Mouse (Mus musculus) activated CD4-positive, CD25-positive, alpha-beta regulatory T cell, adult 4 months (primary cell): ENCODE measurements around the gene Aox4. TPM values are rescaled to one million over a fixed set of nuclear protein-coding genes. Genes with fewer than 3 reads are reported as not detected.

ENCODE experiments used
- ATAC-seq: one replicate; pipeline ENCODE4 v1.8.0; 2017
- polyA plus RNA-seq, 2 experiments: library from polyadenylated mRNA; unstranded; fragments of 100-300 nt; shearing (Covaris generic); gene quantifications; one replicate each; pipeline ENCODE4 v1.2.1; 2017

The Aox4 gene
- polyA plus RNA-seq, 2 experiments from 2014 or later = not detected

- no peak for ATAC-seq
Observed at GRCm38 (mm10) chr1:58303009-58303408, 92.8 kb downstream of the Aox4 start.

- ATAC-seq = peak; percentile 70
Observed at GRCm38 (mm10) chr1:58303726-58304125, 93.5 kb downstream of the Aox4 start.

- no peak for ATAC-seq
Observed at GRCm38 (mm10) chr1:58304296-58304695, 94.1 kb downstream of the Aox4 start.

GRCm38 (mm10) chr1:58307181-58307580 is 97.0 kb downstream of the Aox4 start:
- no peak for ATAC-seq

- ATAC-seq = no peak
Observed at GRCm38 (mm10) chr1:58308594-58308993, 98.4 kb downstream of the Aox4 start.

- no peak for ATAC-seq
Observed at GRCm38 (mm10) chr1:58309853-58310252, 99.7 kb downstream of the Aox4 start.

GRCm38 (mm10) chr1:58311221-58311864 is 101.1 kb downstream of the Aox4 start:
- ATAC-seq = peak; percentile 55

GRCm38 (mm10) chr1:58313173-58313572 is 103.0 kb downstream of the Aox4 start:
- no peak for ATAC-seq

GRCm38 (mm10) chr1:58315532-58315931 is 105.3 kb downstream of the Aox4 start:
- peak; percentile 65 for ATAC-seq

Other genes with a start within 250 kb of the Aox4 start
- gene Sgo2a, start 214.4 kb upstream of the Aox4 start, polyA plus RNA-seq = 1 to 10 TPM; 3.0 to 3.5 TPM
- gene Kctd18, start 191.4 kb upstream of the Aox4 start, polyA plus RNA-seq = 10 to 100 TPM; 21.3 to 23.5 TPM
- not detected for gene Aox1, start 180.5 kb upstream of the Aox4 start, polyA plus RNA-seq
- not detected for gene Aox3, start 97.3 kb upstream of the Aox4 start, polyA plus RNA-seq
- gene Aox2, start 67.9 kb downstream of the Aox4 start, polyA plus RNA-seq = under 1 TPM; 0.05 to 0.13 TPM
- 100 to 1,000 TPM; 406 to 458 TPM for gene Bzw1, start 182.5 kb downstream of the Aox4 start, polyA plus RNA-seq
- 100 to 1,000 TPM; 355 to 452 TPM for gene Clk1, start 213.7 kb downstream of the Aox4 start, polyA plus RNA-seq
- 10 to 100 TPM; 40.1 to 58.3 TPM for gene Nif3l1, start 234.8 kb downstream of the Aox4 start, polyA plus RNA-seq
- 10 to 100 TPM; 61.9 to 77.3 TPM for gene Ppil3, start 235.1 kb downstream of the Aox4 start, polyA plus RNA-seq